Mouse (Mus musculus) cortical plate, adult 2 months (tissue): ENCODE data around the gene Cgnl1.
"Not testable (repeated sequence)": the region's sequence is repeated elsewhere in the genome, so short reads cannot be mapped to it uniquely, and the experiment has no call there.

Source experiments
- CTCF ChIP-seq: fragments of 200-500 bp; IDR thresholded peaks from 2 replicates; pipeline ENCODE4 v1.5.1; 2011; ENCODE audit warnings: mild to moderate bottlenecking, control low read depth, low read length; ENCODE audit not compliant: insufficient read depth; ENCODE audit errors: extremely low read depth
- POLR2A ChIP-seq: fragments of 200-500 bp; IDR thresholded peaks from 2 replicates; pipeline ENCODE4 v1.6.1; 2011; ENCODE audit warnings: mild to moderate bottlenecking, low read length, control low read depth; ENCODE audit not compliant: insufficient read depth; ENCODE audit errors: extremely low read depth

DNA sequence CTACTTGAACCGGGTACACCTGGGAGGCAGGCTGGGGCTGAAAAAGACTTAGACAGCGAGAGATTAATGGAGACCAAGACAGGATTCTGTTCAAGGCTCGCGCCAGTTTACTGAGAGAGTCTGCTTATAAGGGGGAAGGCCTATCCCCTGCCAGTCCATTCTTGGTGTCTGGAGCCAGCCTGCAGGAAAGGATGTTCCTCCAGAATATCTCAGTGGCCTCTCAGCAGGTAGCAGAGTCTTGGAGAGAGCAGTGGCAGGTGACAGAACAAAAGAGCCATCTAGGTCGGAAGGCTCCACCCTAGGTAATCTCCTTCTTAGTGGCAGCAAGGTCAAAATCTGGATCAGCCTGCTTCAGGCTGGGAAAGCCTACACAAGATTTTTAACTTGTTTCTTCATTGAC, 151.3 kb downstream of the Cgnl1 start:
- not testable (repeated sequence) for TF ChIP-seq CTCF, POLR2A
